Mouse (Mus musculus): ENCODE results near the gene Zbtb8os. TPM values are rescaled to one million over a fixed set of nuclear protein-coding genes. Genes with fewer than 3 reads are reported as not detected.
"Not testable (repeated sequence)": the region's sequence is repeated elsewhere in the genome, so short reads cannot be mapped to it uniquely, and the experiment has no call there.

Gene Zbtb8os
- polyA plus RNA-seq, 1 experiment from 2014 or later: 23.7 TPM

DNA sequence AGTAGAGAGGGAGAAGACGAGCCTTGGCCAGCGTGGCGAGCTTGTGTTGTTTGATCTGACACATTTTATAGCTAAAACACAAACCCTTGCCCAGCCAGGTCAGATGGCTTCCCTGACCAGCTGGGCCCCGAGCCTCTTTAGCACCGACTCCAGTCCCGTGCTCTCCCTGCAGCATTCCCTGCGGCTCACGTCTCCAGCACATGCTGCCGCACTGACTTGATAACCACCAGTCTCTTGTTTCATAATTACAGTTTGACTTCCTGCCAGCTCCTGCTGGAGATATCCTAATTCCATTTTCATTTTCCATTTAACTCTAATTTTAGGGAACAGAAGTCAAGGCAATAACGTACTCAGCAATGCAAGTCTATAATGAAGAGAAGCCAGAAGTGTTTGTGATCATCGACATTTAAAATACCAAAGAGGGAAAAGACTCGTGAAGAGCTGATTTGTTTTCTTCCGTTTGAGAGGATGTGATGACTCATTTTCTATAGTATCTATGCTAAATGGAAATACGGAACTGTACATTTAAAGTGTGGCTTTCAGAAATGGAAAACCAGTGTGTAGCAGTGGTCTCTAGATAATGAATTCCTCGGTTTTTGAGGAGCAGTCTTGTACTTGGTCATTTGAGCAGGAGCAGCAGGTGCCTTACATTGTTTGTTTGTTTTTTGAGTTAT lies 11.1 kb downstream of the Zbtb8os start:
- ATAC-seq (ENCODE audit: low FRiP score) (no peak), DNase-seq (ENCODE audit: low spot score) (no peak)
- 88% methylated on average over 15 of the region's 15 CpGs for WGBS

DNA sequence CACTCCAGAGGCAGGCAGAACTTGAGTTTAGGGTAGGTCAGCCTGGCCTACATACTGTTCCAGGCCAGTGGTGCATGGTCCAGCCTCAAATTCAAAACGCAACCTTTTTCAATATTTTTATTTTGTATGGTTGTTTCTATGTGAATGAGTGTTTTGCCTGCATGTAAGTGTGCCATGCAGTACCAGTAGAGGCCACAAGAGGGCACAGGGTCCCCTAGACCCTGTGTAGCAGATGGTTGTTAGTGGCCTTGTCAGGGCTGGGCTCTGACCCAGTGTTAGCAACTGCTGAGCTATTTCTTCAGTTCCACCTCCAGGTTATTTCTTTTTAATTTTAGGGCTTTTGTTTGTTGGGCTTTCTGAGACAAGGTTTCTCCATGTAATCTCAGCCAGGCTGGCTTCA lies 15.1 kb downstream of the Zbtb8os start:
- WGBS: 14% methylated on average over 1 of the region's 1 CpGs
- peak; percentile 90 for DNase-seq (ENCODE audit: low spot score)
- H3K9me3 ChIP-seq (ENCODE audit: control insufficient read depth, low read length): no peaks in the 10 kb centered on the region
- no peaks in the 10 kb centered on the region for H3K27me3 ChIP-seq (ENCODE audit: control insufficient read depth, insufficient read depth, low read length)
- H3K9ac ChIP-seq: no peak overlapping the region
- H3K27ac ChIP-seq: no peak overlapping the region
- no peak for ATAC-seq (ENCODE audit: low FRiP score)
- H3K4me1 ChIP-seq (replicated peaks; ENCODE audit: control insufficient read depth, insufficient read depth, low read length): no peaks in the 10 kb centered on the region
- no peak overlapping the region for H3K4me3 ChIP-seq (replicated peaks; ENCODE audit: low read length)
- H3K36me3 ChIP-seq (replicated peaks; ENCODE audit: control insufficient read depth, insufficient read depth): peaks cover 46% of the 10 kb centered on the region
- H3K4me2 ChIP-seq (replicated peaks): no peak overlapping the region

More for the DNA sequence above, 11.1 kb downstream of the Zbtb8os start:
- no peak overlapping the region for H3K27ac ChIP-seq
- H3K27me3 ChIP-seq (ENCODE audit: control insufficient read depth, insufficient read depth, low read length): no peaks in the 10 kb centered on the region
- H3K4me2 ChIP-seq (replicated peaks): no peak overlapping the region
- H3K9ac ChIP-seq: no peak overlapping the region
- no peaks in the 10 kb centered on the region for H3K9me3 ChIP-seq (ENCODE audit: control insufficient read depth, low read length)
- no peaks in the 10 kb centered on the region for H3K4me1 ChIP-seq (replicated peaks; ENCODE audit: control insufficient read depth, insufficient read depth, low read length)
- H3K4me3 ChIP-seq (replicated peaks; ENCODE audit: low read length): no peak overlapping the region
- peaks cover 44% of the 10 kb centered on the region for H3K36me3 ChIP-seq (replicated peaks; ENCODE audit: control insufficient read depth, insufficient read depth)

GRCm38 (mm10) chr4:129351111-129351510 lies 15.6 kb downstream of the Zbtb8os start:
- no peak overlapping the region for H3K9ac ChIP-seq
- H3K4me1 ChIP-seq (replicated peaks; ENCODE audit: control insufficient read depth, insufficient read depth, low read length): no peaks in the 10 kb centered on the region
- H3K9me3 ChIP-seq (ENCODE audit: control insufficient read depth, low read length): no peaks in the 10 kb centered on the region
- peaks cover 47% of the 10 kb centered on the region for H3K36me3 ChIP-seq (replicated peaks; ENCODE audit: control insufficient read depth, insufficient read depth)
- ATAC-seq (ENCODE audit: low FRiP score): no peak
- DNase-seq (ENCODE audit: low spot score): no peak
- 79% methylated on average over 6 of the region's 6 CpGs for WGBS
- H3K27me3 ChIP-seq (ENCODE audit: control insufficient read depth, insufficient read depth, low read length): no peaks in the 10 kb centered on the region
- H3K4me2 ChIP-seq (replicated peaks): no peak overlapping the region
- no peak overlapping the region for H3K27ac ChIP-seq
- no peak overlapping the region for H3K4me3 ChIP-seq (replicated peaks; ENCODE audit: low read length)

DNA sequence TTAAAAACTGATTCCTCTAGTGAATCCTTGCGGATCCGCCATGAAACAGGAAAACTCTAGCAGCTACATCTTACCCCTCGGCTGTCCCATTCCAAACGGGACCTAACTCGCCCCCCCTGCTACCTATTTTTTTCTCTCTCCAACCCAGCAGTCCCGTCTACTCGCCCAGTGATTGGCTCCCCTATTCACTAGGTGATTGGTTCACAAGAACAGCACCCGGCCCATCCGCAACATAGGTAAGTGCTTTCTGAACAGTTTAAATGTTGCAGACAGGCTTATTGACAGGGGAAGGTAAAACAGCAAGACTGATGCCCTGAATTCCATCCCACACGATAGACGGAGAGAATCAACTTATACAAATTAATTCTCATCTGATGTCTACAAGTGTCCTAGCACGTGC lies 17.7 kb downstream of the Zbtb8os start:
- Histone ChIP-seq H3K36me3 (replicated peaks; ENCODE audit: control insufficient read depth, insufficient read depth) (peaks cover 57% of the 10 kb centered on the region), H3K27ac (no peak overlapping the region), H3K27me3 (ENCODE audit: control insufficient read depth, insufficient read depth, low read length) (no peaks in the 10 kb centered on the region), H3K4me3 (replicated peaks; ENCODE audit: low read length) (no peak overlapping the region), H3K4me1 (replicated peaks; ENCODE audit: control insufficient read depth, insufficient read depth, low read length) (no peaks in the 10 kb centered on the region), H3K9ac (no peak overlapping the region), H3K9me3 (ENCODE audit: control insufficient read depth, low read length) (no peaks in the 10 kb centered on the region), H3K4me2 (replicated peaks) (no peak overlapping the region)
- no peak for ATAC-seq (ENCODE audit: low FRiP score)
- 92% methylated on average over 12 of the region's 12 CpGs for whole genome bisulfite sequencing
- no peak for DNase-seq (ENCODE audit: low spot score)

DNA sequence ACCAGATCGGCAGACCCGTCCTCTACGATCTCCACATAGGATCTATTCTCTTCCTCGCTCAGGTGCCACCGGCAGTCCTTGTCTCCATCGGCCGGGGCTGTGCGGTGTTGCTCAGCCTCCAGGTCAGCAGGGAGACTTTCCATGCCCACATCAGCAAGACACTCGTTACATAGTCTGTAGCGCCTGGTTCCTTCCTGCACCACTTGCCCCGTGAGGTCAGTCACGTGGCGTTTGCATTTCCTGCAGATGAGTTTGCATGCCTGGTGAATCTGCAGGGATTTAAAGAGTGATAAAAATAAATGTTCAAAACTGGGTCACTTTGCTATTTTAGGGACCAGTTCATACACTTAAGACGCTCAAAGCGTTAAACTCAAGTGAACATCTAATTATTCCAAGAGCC lies 18.7 kb downstream of the Zbtb8os start:
- peaks cover 66% of the 10 kb centered on the region for H3K36me3 ChIP-seq (replicated peaks; ENCODE audit: control insufficient read depth, insufficient read depth)
- no peak for ATAC-seq (ENCODE audit: low FRiP score)
- no peak overlapping the region for H3K27ac ChIP-seq
- no peak for DNase-seq (ENCODE audit: low spot score)
- H3K27me3 ChIP-seq (ENCODE audit: control insufficient read depth, insufficient read depth, low read length): no peaks in the 10 kb centered on the region
- no peak overlapping the region for H3K9ac ChIP-seq
- no peak overlapping the region for H3K4me2 ChIP-seq (replicated peaks)
- no peak overlapping the region for H3K4me3 ChIP-seq (replicated peaks; ENCODE audit: low read length)
- H3K4me1 ChIP-seq (replicated peaks; ENCODE audit: control insufficient read depth, insufficient read depth, low read length): no peaks in the 10 kb centered on the region
- WGBS: 91% methylated on average over 15 of the region's 15 CpGs
- no peaks in the 10 kb centered on the region for H3K9me3 ChIP-seq (ENCODE audit: control insufficient read depth, low read length)

DNA sequence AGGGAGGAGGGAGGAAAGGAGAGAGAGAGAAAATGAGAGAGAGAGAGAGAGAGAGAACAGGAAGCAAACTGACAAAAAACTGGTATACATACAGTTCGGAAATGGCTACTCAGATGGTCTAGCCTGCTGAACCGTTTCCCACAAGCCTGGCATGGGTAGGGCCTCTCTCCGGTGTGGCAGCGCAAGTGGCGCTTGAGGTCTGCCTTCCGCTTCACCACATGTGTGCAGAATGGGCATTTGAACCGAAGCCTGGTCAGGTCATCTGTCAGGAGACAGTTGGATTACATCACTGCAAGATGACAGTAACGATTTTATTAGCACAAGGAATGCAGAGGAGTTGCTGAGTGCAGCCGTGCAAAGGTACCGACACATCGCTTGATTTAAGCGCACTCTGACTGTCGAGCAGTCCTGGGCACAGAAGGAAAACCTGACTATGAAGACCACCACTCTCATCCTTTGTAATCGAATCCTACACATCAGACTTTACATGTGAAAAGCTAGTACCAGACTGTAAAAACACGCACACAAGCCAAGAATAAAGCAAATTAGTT lies 22.2 kb downstream of the Zbtb8os start:
- no peak overlapping the region for H3K4me2 ChIP-seq (replicated peaks)
- H3K27me3 ChIP-seq (ENCODE audit: control insufficient read depth, insufficient read depth, low read length): no peaks in the 10 kb centered on the region
- no peaks in the 10 kb centered on the region for H3K4me1 ChIP-seq (replicated peaks; ENCODE audit: control insufficient read depth, insufficient read depth, low read length)
- no peak overlapping the region for H3K4me3 ChIP-seq (replicated peaks; ENCODE audit: low read length)
- H3K9me3 ChIP-seq (ENCODE audit: control insufficient read depth, low read length): no peaks in the 10 kb centered on the region
- no peak overlapping the region for H3K27ac ChIP-seq
- H3K9ac ChIP-seq: no peak overlapping the region
- peaks cover 71% of the 10 kb centered on the region for H3K36me3 ChIP-seq (replicated peaks; ENCODE audit: control insufficient read depth, insufficient read depth)
- 90% methylated on average over 15 of the region's 15 CpGs for WGBS
- no peak for ATAC-seq (ENCODE audit: low FRiP score)
- DNase-seq (ENCODE audit: low spot score): no peak

GRCm38 (mm10) chr4:129362238-129362637 lies 26.7 kb downstream of the Zbtb8os start:
- not testable (repeated sequence) for H3K4me2 ChIP-seq (replicated peaks); DNase-seq (ENCODE audit: low spot score); H3K27me3 ChIP-seq (ENCODE audit: control insufficient read depth, insufficient read depth, low read length); H3K27ac ChIP-seq; H3K9ac ChIP-seq; H3K4me1 ChIP-seq (replicated peaks; ENCODE audit: control insufficient read depth, insufficient read depth, low read length); ATAC-seq (ENCODE audit: low FRiP score); H3K9me3 ChIP-seq (ENCODE audit: control insufficient read depth, low read length); H3K4me3 ChIP-seq (replicated peaks; ENCODE audit: low read length)
- WGBS: 93% methylated on average over 3 of the region's 3 CpGs
- peaks cover 37% of the 10 kb centered on the region for H3K36me3 ChIP-seq (replicated peaks; ENCODE audit: control insufficient read depth, insufficient read depth)

GRCm38 (mm10) chr4:129362771-129363170 lies 27.3 kb downstream of the Zbtb8os start:
- Histone ChIP-seq H3K27me3 (ENCODE audit: control insufficient read depth, insufficient read depth, low read length) (no peaks in the 10 kb centered on the region), H3K9ac (no peak overlapping the region), H3K4me3 (replicated peaks; ENCODE audit: low read length) (no peak overlapping the region), H3K27ac (no peak overlapping the region), H3K9me3 (ENCODE audit: control insufficient read depth, low read length) (no peaks in the 10 kb centered on the region), H3K4me1 (replicated peaks; ENCODE audit: control insufficient read depth, insufficient read depth, low read length) (no peaks in the 10 kb centered on the region), H3K4me2 (replicated peaks) (no peak overlapping the region), H3K36me3 (replicated peaks; ENCODE audit: control insufficient read depth, insufficient read depth) (peaks cover 32% of the 10 kb centered on the region)
- 83% methylated on average over 5 of the region's 5 CpGs for WGBS
- DNase-seq (ENCODE audit: low spot score) (no peak), ATAC-seq (ENCODE audit: low FRiP score) (no peak)

GRCm38 (mm10) chr4:129363463-129363862 lies 28.0 kb downstream of the Zbtb8os start:
- ATAC-seq (ENCODE audit: low FRiP score): no peak
- no peak overlapping the region for H3K9ac ChIP-seq
- no peak overlapping the region for H3K4me2 ChIP-seq (replicated peaks)
- no peaks in the 10 kb centered on the region for H3K27me3 ChIP-seq (ENCODE audit: control insufficient read depth, insufficient read depth, low read length)
- no peak for DNase-seq (ENCODE audit: low spot score)
- H3K36me3 ChIP-seq (replicated peaks; ENCODE audit: control insufficient read depth, insufficient read depth): peaks cover 29% of the 10 kb centered on the region
- no peaks in the 10 kb centered on the region for H3K9me3 ChIP-seq (ENCODE audit: control insufficient read depth, low read length)
- no peak overlapping the region for H3K4me3 ChIP-seq (replicated peaks; ENCODE audit: low read length)
- 91% methylated on average over 9 of the region's 9 CpGs for WGBS
- no peaks in the 10 kb centered on the region for H3K4me1 ChIP-seq (replicated peaks; ENCODE audit: control insufficient read depth, insufficient read depth, low read length)
- H3K27ac ChIP-seq: no peak overlapping the region
